Mouse (Mus musculus): ENCODE results near the gene Slmap.
A peak's percentile ranks its signal among the peaks of the same experiment; 100 is the strongest.
"Not testable (repeated sequence)": the region's sequence is repeated elsewhere in the genome, so short reads cannot be mapped to it uniquely, and the experiment has no call there.

Slmap gene

GRCm38 (mm10) chr14:26466544-26467125 is 68.1 kb downstream of the Slmap start:
- no peak for DNase-seq

- DNase-seq: no peak
These were observed 68.8 kb downstream of the Slmap start for GRCm38 (mm10) chr14:26465898-26466297.

GRCm38 (mm10) chr14:26459516-26459915 is 75.2 kb downstream of the Slmap start:
- DNase-seq: peak; percentile 24

GRCm38 (mm10) chr14:26454851-26455250 is 79.9 kb downstream of the Slmap start:
- peak; percentile 10 for DNase-seq

- peak; percentile 12 for DNase-seq
These were observed 84.5 kb downstream of the Slmap start for GRCm38 (mm10) chr14:26450036-26450800.

GRCm38 (mm10) chr14:26448581-26448980 is 86.2 kb downstream of the Slmap start:
- no peak for DNase-seq

- DNase-seq: no peak
These were observed 87.5 kb downstream of the Slmap start for GRCm38 (mm10) chr14:26447223-26447622.

GRCm38 (mm10) chr14:26446538-26446937 is 88.2 kb downstream of the Slmap start:
- DNase-seq: no peak

- DNase-seq: no peak
These were observed 92.2 kb downstream of the Slmap start for GRCm38 (mm10) chr14:26442534-26442933.

- no peak for DNase-seq
These were observed 93.5 kb downstream of the Slmap start for GRCm38 (mm10) chr14:26441041-26441812.

- no peak for DNase-seq
These were observed 94.7 kb downstream of the Slmap start for GRCm38 (mm10) chr14:26439996-26440395.

GRCm38 (mm10) chr14:26437771-26438170 is 97.0 kb downstream of the Slmap start:
- DNase-seq: no peak

- DNase-seq: no peak
These were observed 98.4 kb downstream of the Slmap start for GRCm38 (mm10) chr14:26436304-26436703.

- no peak for DNase-seq
These were observed 102.4 kb downstream of the Slmap start for GRCm38 (mm10) chr14:26432320-26432719.

GRCm38 (mm10) chr14:26431919-26432318 is 102.8 kb downstream of the Slmap start:
- DNase-seq: no peak

GRCm38 (mm10) chr14:26420231-26420630 is 114.5 kb downstream of the Slmap start:
- no peak for DNase-seq

GRCm38 (mm10) chr14:26417956-26418355 is 116.8 kb downstream of the Slmap start:
- peak; percentile 23 for DNase-seq

- DNase-seq: no peak
These were observed 117.6 kb downstream of the Slmap start for GRCm38 (mm10) chr14:26417088-26417487.

GRCm38 (mm10) chr14:26413581-26413980 is 121.2 kb downstream of the Slmap start:
- DNase-seq: no peak

- DNase-seq: no peak
These were observed 128.0 kb downstream of the Slmap start for GRCm38 (mm10) chr14:26406746-26407145.

- no peak for DNase-seq
These were observed 136.1 kb downstream of the Slmap start for GRCm38 (mm10) chr14:26398508-26399160.

- no peak for DNase-seq
These were observed 142.9 kb downstream of the Slmap start for GRCm38 (mm10) chr14:26391866-26392265.

- DNase-seq: not testable (repeated sequence)
These were observed 145.8 kb downstream of the Slmap start for GRCm38 (mm10) chr14:26388961-26389360.

All from embryo, embryonic 11 days (tissue).